ENCODE assay signal across 10 mouse cellular contexts in genomic region chr11:98030701-98031442, GRCm38 (mm10). TPM values are rescaled to one million over a fixed set of nuclear protein-coding genes. Genes with fewer than 3 reads are reported as not detected.
DNase-seq lines count a peak whose midpoint lies in the region; ATAC-seq and TF ChIP-seq lines count a peak whose summit lies in the region.
"Had no signal": no experiment of that assay in that cellular context is flagged by ENCODE, and none has a peak within 500 bp of the region (broad histone marks: within the 10 kb centered on the region; RNA-seq: fewer than 3 reads in every experiment).

No protein-coding gene starts in this region.

- peaks cover 11% of the 10 kb centered on the region for H3K27me3 ChIP-seq in liver, embryonic 11.5 days (replicated peaks; ENCODE audit: control insufficient read depth, insufficient read depth, low read length)
- H3K27me3 ChIP-seq in liver, embryonic 12.5 days (replicated peaks), result peaks cover 13% of the 10 kb centered on the region
- no peaks in the 10 kb centered on the region for H3K27me3 ChIP-seq in myocyte (ENCODE audit: control insufficient read depth, insufficient read depth, insufficient read length)

- no peak overlapping the region for H3K4me3 ChIP-seq in liver, embryonic 11.5 days (ENCODE audit: low read depth, low read length)
- no peak overlapping the region for H3K4me3 ChIP-seq in liver, embryonic 12.5 days
- no peak overlapping the region for H3K4me3 ChIP-seq in myocyte
- H3K4me3 ChIP-seq: megakaryocyte, embryonic 14.5 days had no signal

- TF ChIP-seq POLR2A in myocyte (IDR thresholded peaks at IDR 0.05; ENCODE audit: insufficient read length, low read depth), result peak; percentile 41

- H3K79me2 ChIP-seq in myocyte (ENCODE audit: control insufficient read depth, insufficient read depth), result peaks cover 21% of the 10 kb centered on the region

- H3K27ac ChIP-seq in liver, embryonic 11.5 days (ENCODE audit: low read depth, low read length), result no peak overlapping the region
- H3K27ac ChIP-seq in liver, embryonic 12.5 days, result no peak overlapping the region; the same call in 1 of the 2 replicates

- H3K9me3 ChIP-seq in liver, embryonic 11.5 days (ENCODE audit: control insufficient read depth, low read length), result no peaks in the 10 kb centered on the region
- no peaks in the 10 kb centered on the region for H3K9me3 ChIP-seq in liver, embryonic 12.5 days (replicated peaks)
- H3K9me3 ChIP-seq: megakaryocyte, embryonic 14.5 days had no signal

- no peak overlapping the region for H3K9ac ChIP-seq in liver, embryonic 11.5 days (ENCODE audit: low read depth, low read length)
- H3K9ac ChIP-seq in liver, embryonic 12.5 days, result no peak overlapping the region

- peak; percentile 18; the same call in 1 of the 2 replicates for ATAC-seq in liver, embryonic 11.5 days (replicated peaks; ENCODE audit: low FRiP score)
- no peak for ATAC-seq in liver, embryonic 12.5 days

- DNase-seq in embryo, embryonic 10 days (ENCODE audit: low spot score), result peak; percentile 27
- no peak for DNase-seq in embryo, embryonic 11 days
- no peak for DNase-seq in liver, embryonic 11.5 days (ENCODE audit: low spot score)
- peak; percentile 64 for DNase-seq in R1 (ENCODE audit: low read depth, low spot score)
- no peak for DNase-seq in urinary bladder, postnatal 10 days (ENCODE audit: low spot score)
- no peak for DNase-seq in frontal cortex, adult 2 months (ENCODE audit: extremely low spot score in 1 of 2, low spot score in 1 of 2)

- peaks cover 23% of the 10 kb centered on the region for H3K36me3 ChIP-seq in liver, embryonic 11.5 days (ENCODE audit: control insufficient read depth, insufficient read depth, low read length)
- H3K36me3 ChIP-seq in liver, embryonic 12.5 days, result peaks cover 36% of the 10 kb centered on the region
- peaks cover 33% of the 10 kb centered on the region for H3K36me3 ChIP-seq in myocyte (ENCODE audit: control insufficient read depth, insufficient read depth)

- H3ac ChIP-seq in myocyte (ENCODE audit: control insufficient read depth, insufficient read length), result no peak overlapping the region

- WGBS in liver, embryonic 11.5 days, result 56% methylated on average over 5 of the region's 5 CpGs
- WGBS in liver, embryonic 12.5 days (ENCODE audit: insufficient replicate concordance), result 58% methylated on average over 5 of the region's 5 CpGs

- no peak overlapping the region for H3K4me2 ChIP-seq in liver, embryonic 11.5 days
- H3K4me2 ChIP-seq in liver, embryonic 12.5 days, result no peak overlapping the region
- no peak overlapping the region for H3K4me2 ChIP-seq in myocyte (ENCODE audit: low read depth)

- peaks cover 6% of the 10 kb centered on the region for H3K4me1 ChIP-seq in liver, embryonic 11.5 days (replicated peaks; ENCODE audit: control insufficient read depth, insufficient read depth, low read length)
- peaks cover 26% of the 10 kb centered on the region for H3K4me1 ChIP-seq in liver, embryonic 12.5 days

TF ChIP-seq in myocyte, 11 proteins besides CTCF, POLR2A, EP300 and RAD21:
- TF ChIP-seq USF1 (IDR thresholded peaks at IDR 0.05; ENCODE audit: low read depth), result no peak
- peak; percentile 57 for TF ChIP-seq POLR2AphosphoS2 (IDR thresholded peaks at IDR 0.05; ENCODE audit: insufficient read length, low read depth)

RNA-seq across cellular contexts. Expression of gene Rpl19, which starts 4.4 kb away (rescaled TPM):
- 1,333 and 1,422 TPM in 2 replicates for polyA plus RNA-seq in liver, embryonic 11.5 days (2014; fragmentation: Nextera tagmentation; extraction: Ambion mirVana)
- polyA plus RNA-seq in liver, embryonic 12.5 days (2016; fragmentation: Nextera tagmentation; extraction: Ambion mirVana), result 869 and 913 TPM in 2 replicates
- polyA plus RNA-seq in myocyte (2012; fragmentation: generic; extraction: Trizol), result 2,972 TPM
- polyA plus RNA-seq in frontal cortex, adult 2 months (2012; rRNA removed), result 918 and 950 TPM in 2 replicates

RNA-seq across cellular contexts. Expression of gene Cacnb1, which starts 8.0 kb away (rescaled TPM):
- 2.1 and 2.2 TPM in 2 replicates for polyA plus RNA-seq in liver, embryonic 11.5 days (2014; fragmentation: Nextera tagmentation; extraction: Ambion mirVana)
- polyA plus RNA-seq in liver, embryonic 12.5 days (2016; fragmentation: Nextera tagmentation; extraction: Ambion mirVana), result 0.95 and 1.0 TPM in 2 replicates
- 163 TPM for polyA plus RNA-seq in myocyte (2012; fragmentation: generic; extraction: Trizol)
- polyA plus RNA-seq in frontal cortex, adult 2 months (2012; rRNA removed), result 99.8 and 103 TPM in 2 replicates

RNA-seq across cellular contexts. Expression of gene Stac2, which starts 22.4 kb away (rescaled TPM):
- polyA plus RNA-seq in liver, embryonic 11.5 days (2014; fragmentation: Nextera tagmentation; extraction: Ambion mirVana), result 0.22 and 0.43 TPM in 2 replicates
- 0.07 and 0.10 TPM in 2 replicates for polyA plus RNA-seq in liver, embryonic 12.5 days (2016; fragmentation: Nextera tagmentation; extraction: Ambion mirVana)
- 41.7 TPM for polyA plus RNA-seq in myocyte (2012; fragmentation: generic; extraction: Trizol)
- polyA plus RNA-seq in frontal cortex, adult 2 months (2012; rRNA removed), result 47.8 and 64.4 TPM in 2 replicates
- polyA plus RNA-seq: liver, adult 2 months had no signal

RNA-seq across cellular contexts. Expression of gene Arl5c, which starts 34.9 kb away (rescaled TPM):
- 24.0 and 31.2 TPM in 2 replicates for polyA plus RNA-seq in liver, embryonic 11.5 days (2014; fragmentation: Nextera tagmentation; extraction: Ambion mirVana)
- 15.6 and 17.1 TPM in 2 replicates for polyA plus RNA-seq in liver, embryonic 12.5 days (2016; fragmentation: Nextera tagmentation; extraction: Ambion mirVana)
- 2.1 TPM for polyA plus RNA-seq in myocyte (2012; fragmentation: generic; extraction: Trizol)
- polyA plus RNA-seq in frontal cortex, adult 2 months (2012; rRNA removed), result 3.2 and 3.4 TPM in 2 replicates

RNA-seq across cellular contexts. Expression of gene Plxdc1, which starts 44.6 kb away (rescaled TPM):
- polyA plus RNA-seq in liver, embryonic 11.5 days (2014; fragmentation: Nextera tagmentation; extraction: Ambion mirVana), result 0.47 and 0.77 TPM in 2 replicates
- polyA plus RNA-seq in liver, embryonic 12.5 days (2016; fragmentation: Nextera tagmentation; extraction: Ambion mirVana), result 0.33 and 0.38 TPM in 2 replicates
- polyA plus RNA-seq in myocyte (2012; fragmentation: generic; extraction: Trizol), result 2.7 TPM
- 11.1 and 11.4 TPM in 2 replicates for polyA plus RNA-seq in frontal cortex, adult 2 months (2012; rRNA removed)

Comparison
In these comparisons a context has a peak if more than half of its experiments do, and no peak if none do; other contexts are left out.
1. DNase-seq: peak in embryo, embryonic 10 days (single experiment) and R1 (single experiment); none in embryo, embryonic 11 days (single experiment), liver, embryonic 11.5 days (single experiment), urinary bladder, postnatal 10 days (single experiment) and frontal cortex, adult 2 months (0 of 2).
2. RNA of gene Cacnb1, which starts 8.0 kb away (polyA plus RNA-seq): 163 TPM in myocyte (single experiment) and 99.8 to 103 TPM in frontal cortex, adult 2 months; 2.1 to 2.2 TPM in liver, embryonic 11.5 days and 0.95 to 1.0 TPM in liver, embryonic 12.5 days; every median in the first group is over 10 times any median in the second.
3. RNA of gene Stac2, which starts 22.4 kb away (polyA plus RNA-seq): 47.8 to 64.4 TPM in frontal cortex, adult 2 months and 41.7 TPM in myocyte (single experiment); 0.22 to 0.43 TPM in liver, embryonic 11.5 days and 0.07 to 0.10 TPM in liver, embryonic 12.5 days; every median in the first group is over 10 times any median in the second.